Mouse (Mus musculus) neutrophil, adult 5-6 weeks (primary cell): Measurements from ENCODE around the gene D5Ertd579e. TPM values are rescaled to one million over a fixed set of nuclear protein-coding genes. Genes with fewer than 3 reads are reported as not detected.

Experiments
- ATAC-seq: fragments of 151-379, 151-347 bp; 2 replicates; pipeline ENCODE4 v1.8.0; 2017; ENCODE audit warnings: mild to moderate bottlenecking, moderate TSS enrichment; ENCODE audit not compliant: insufficient number of reproducible peaks, poor library complexity, low FRiP score, severe bottlenecking; ENCODE audit errors: extremely low read depth
- total RNA-seq: library from RNA; stranded (forward); fragments of 200-1000 nt; gene quantifications from 2 replicates; pipeline ENCODE4 v1.2.3, GENCODE M21; 2017

The D5Ertd579e gene
- total RNA-seq = 40.3 and 40.4 TPM in 2 replicates

DNA sequence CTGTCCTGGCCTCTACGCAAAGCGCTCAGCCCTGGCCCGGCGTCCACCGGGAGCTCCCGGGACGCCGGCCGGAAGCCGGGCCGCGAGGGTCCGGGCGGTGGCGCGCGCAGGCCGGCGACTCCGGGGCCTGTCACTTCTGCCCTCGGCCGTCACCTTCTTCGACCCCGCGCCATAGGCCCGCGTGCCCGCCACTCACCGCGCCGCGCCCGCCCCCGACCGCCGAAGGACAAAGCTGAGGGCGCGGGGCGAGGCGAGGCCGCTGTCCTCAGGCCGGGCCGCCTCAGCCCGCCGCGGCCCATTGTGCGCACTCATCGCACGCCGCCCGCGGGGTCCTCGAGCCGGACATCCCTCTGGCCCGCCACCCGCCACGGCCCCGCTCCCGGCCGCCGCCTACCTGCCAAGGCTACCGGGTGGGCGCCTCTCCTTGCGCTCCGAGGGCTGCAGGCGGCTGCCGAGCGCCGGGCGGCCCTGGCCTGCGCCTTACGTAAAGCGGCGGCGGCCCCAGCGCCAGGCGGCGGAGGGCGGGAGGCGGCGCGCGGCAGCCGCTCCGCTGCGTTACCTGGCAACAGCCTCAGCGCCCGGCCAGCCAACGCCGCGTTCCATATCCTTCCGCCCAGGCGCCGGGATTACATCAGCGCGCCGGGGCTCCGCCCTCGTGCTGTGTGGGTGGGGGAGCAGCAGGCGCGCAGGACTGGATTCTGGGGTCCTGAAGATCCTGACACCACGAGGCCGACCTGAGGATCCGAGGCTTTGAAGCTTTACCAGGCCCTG lies at the start of gene D5Ertd579e:
Gene D5Ertd579e (minus strand): TSS at position 564 of the 771 bp plus-strand sequence.
- ATAC-seq = peak; percentile 85

DNA sequence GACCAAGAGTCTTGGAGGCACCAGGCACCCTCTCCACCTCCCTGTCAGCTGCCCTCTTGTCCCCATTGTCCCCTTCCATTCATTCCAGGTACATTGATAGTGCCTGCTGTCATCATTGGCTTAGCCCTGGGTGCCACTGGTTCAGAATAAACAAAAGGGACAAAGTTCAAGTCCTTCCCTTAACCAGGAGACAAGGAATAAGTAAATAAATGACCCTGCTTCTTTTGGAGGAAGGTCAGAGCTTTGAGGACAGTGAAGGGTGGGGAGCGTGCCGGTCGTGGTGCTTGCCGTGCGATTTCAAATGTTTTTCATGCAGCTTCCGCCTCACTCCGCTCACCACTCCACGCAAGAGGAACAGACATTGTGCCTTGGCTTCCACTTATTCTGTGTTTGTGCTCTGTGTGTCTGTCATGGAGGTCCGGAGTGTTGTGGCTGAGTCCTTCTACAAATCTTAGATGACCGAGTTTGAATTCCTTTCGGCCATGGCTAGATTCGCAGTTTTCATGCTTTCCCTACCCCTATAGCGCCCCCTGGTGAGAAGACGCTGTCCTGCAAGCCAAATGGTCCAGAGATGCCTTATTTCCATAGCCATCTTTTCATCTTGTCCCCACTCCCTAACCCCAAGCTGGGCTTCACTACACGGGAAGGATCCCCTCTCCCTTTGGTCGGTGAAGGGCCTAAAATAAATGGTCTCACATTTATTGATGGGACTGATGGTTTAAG lies 46.5 kb upstream of the D5Ertd579e start:
- peak; percentile 64; the same call in 1 of the 2 replicates for ATAC-seq

DNA sequence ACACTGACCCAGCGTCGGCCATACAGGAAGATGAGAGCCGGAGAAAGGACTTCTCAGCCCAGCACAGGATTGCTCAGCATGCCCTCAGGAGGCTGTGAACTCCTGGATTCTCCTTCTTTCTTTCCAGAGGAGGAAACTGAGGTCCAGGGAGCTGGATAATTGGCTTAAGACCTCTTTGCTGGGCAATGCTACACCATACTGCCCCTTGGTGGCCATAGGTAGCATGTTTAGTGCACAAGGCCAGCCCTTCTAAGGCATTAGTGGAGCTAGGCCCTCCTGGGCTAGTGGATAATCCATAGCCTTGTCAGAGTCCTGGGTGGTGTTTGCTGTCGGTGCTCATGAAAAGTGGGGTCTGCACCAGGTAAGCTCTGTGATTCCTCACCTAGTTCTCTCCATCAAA lies 44.0 kb upstream of the D5Ertd579e start:
- no peak for ATAC-seq

DNA sequence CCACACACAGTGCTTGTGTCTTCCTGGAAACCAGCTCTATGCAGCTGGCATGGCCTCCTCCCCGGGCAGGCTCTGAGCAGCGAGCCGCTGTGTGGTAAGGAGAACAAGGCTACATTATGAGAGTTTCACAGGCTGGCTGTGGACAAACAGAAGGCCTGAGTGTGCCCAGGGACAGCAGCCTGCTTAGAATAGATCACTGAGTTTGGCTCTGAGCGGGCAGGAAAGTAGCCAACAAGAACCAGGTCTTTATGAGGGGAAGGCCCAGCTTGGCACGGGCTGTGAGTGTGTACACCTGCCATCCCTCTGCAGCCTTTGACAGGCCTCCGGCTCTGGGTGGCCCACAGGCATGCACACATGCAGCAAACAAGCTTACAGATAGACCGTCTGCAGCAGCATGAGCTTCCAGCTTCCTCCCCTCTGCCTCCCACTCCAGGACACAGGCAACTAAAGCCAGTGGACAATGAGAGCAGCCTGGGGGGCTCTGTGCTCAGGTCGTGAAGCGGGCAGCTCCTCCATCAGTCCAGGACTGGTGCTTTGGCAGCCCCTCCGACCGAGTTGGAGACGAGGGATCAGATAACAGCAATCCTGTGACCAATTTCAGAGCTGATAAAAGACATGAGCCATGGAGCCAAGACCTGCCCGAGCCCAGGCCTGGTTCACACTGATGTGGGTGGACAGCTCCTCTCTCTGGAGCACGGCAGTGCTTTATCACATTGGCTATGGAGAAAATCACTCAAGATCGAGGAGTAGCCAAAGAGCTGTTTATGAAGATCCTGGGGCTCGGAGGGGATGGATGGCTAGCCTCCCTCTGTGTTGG lies 43.2 kb upstream of the D5Ertd579e start:
- ATAC-seq = no peak

DNA sequence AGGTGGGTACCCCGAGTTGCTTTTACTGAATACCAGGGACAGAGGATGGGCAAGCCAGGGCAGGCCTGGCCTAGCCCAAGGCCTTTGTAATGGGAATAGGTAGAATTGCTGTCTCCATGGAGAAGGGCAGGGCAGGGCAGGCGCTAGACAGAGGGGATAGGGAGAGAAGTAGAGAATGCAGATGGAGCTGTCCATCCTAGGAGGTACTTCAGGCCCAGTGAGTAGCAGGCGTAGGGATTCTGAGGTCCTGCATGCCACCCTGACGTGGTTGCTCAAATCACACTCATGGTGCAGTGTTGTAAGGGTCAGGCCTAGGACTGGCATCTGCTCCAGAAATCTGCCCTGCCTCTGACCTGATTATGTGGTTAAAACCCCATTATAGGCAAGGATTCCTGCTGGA lies 41.9 kb upstream of the D5Ertd579e start:
- no peak for ATAC-seq

DNA sequence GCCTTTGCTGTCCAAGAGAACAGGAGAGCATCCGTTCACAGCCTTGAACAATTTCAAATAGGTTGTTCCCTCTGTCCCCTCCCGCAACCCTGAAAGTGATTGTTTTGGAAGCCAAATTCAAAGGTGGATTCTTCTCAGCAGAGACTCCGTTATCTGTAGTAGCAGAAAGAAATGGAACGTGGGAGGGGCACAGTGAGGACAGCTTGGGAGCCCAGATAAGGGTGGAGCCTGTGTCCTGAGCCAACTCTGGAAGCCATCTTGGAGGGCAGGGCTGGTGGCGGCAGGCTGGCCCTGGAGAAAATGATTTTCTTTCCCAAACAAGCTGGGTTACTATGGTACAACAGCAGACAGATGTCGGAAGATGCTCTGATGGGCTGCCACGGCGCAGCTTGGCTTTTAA lies 40.2 kb upstream of the D5Ertd579e start:
- ATAC-seq = no peak

DNA sequence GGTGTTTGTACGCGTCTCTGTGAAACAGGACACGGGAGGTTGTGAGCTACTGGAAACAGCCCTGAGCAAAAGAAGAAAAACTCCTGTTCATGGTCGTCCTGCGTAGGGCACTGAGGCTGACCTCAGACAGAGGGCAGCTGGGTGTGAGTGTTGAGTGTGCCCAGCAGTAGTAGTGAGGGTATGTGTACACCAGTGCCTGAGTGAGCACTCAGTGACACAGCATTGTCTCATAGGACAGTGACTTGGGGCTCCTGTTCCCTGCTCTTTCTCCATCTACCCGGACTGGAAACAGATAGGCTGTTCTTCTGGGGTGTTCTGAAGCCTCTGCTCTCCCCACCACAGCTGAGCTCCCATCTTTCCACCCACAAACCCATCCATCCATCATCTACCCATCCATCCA lies 39.3 kb upstream of the D5Ertd579e start:
- no peak for ATAC-seq

DNA sequence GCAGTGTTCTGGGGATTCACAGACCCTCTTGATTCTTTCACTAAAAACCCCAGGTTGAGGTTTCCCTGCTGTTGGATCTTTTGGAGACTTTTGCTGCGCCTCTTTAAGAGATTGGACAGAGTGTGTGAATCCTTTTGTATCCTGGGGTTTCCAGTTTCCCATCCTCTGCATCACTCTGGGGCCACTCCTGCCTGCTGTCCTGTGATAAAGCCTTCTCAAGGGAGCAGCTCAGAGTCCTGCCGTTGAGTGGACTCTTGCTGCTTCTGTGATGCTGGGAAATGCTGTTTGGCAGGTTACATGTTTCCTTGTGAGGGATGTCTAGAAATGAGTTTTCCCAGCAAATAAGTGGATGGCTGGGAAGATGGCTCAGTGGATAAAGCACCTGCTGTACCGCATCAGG lies 37.6 kb upstream of the D5Ertd579e start:
- ATAC-seq = no peak

DNA sequence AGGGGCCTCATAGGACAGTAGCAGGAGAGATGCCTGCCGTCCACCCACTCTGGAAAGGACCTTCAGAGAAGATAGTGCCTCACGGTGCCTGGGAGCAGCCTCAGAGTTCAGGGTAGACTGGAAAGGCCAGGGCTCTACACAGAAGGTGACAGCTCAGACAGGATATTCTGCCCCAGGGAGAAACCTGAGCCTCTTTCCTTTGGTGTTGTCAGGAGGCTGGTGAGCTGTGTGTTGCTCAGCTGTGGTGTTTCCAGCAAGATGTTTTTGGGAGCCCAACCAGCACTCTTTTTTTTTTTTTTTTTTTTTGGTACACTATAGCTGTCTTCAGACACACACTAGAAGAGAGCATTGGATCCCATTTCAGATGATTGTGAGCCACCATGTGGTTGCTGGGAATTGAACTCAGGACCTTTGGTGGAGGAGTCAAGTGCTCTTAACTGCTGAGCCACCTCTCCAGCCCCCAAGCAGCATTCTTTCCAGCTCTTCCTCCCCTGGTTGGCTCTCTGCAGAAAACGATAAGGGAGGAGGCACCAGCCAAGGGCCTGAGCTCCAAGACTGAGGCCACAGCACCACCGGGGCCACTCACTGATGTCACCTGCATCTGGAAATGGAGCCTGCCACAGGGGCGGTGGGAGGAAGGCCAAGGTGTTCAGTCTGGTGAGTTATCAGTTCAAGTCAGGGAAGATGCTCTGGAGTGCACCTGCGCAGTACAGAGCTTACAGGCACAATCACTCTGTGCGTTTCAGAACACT lies 36.3 kb upstream of the D5Ertd579e start:
- no peak for ATAC-seq

DNA sequence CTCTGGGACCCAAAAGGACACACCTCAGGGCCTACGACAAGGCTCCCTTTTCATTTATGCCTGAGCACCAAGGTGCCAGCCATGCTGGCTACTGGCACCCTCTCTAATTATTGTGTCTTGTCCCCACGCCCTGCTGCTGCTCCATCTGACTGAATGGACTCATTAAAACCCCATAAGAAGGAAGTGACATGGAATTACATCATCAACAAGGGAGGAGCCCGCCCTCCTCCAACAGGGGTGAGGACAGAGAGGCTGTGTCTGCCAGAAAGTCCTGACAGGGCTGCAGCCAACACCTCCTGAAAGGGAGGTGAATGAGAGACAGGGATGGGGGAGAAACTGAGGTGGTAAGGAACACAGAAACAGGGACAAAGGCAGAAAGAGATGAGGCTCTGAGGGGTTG lies 34.9 kb upstream of the D5Ertd579e start:
- no peak for ATAC-seq

DNA sequence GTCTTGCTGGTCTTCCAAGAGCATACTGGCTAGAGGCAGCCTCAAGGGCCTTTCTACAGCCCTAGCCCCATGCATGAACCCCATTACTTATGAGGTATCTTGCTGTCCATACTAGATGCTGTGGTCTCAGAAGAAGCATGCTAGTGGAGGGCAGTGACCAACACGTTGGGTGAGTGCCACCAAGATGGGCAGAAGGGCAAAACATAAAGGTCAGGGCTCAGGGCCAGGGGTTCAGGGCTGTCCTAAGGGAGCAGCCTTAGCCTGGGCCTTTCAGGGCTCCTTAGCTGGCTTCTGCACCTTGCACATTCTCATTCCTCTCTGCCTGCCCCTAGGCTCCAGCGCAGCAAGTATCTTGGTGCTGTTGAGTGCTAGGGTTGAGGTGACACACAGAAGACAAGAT lies 34.1 kb upstream of the D5Ertd579e start:
- no peak for ATAC-seq

DNA sequence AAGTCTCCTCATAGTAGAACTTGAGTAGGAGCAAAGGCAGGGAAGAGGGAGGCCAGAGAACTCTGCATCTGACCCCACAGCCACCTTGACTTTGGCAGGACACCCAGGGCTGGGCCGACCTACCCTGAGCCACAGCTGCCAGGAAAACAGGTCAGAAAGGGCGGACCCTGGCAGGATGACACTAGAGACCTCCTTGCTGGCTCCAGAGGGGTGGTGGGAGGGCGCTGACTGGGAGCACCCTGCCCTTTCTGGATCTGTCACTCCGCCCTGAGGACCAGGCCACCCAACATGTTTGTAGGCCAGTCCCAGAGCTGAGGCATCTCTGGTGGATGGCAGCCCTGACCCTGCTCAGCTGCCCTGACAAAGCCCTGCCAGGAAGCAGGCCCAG lies 33.3 kb upstream of the D5Ertd579e start:
- ATAC-seq = no peak

DNA sequence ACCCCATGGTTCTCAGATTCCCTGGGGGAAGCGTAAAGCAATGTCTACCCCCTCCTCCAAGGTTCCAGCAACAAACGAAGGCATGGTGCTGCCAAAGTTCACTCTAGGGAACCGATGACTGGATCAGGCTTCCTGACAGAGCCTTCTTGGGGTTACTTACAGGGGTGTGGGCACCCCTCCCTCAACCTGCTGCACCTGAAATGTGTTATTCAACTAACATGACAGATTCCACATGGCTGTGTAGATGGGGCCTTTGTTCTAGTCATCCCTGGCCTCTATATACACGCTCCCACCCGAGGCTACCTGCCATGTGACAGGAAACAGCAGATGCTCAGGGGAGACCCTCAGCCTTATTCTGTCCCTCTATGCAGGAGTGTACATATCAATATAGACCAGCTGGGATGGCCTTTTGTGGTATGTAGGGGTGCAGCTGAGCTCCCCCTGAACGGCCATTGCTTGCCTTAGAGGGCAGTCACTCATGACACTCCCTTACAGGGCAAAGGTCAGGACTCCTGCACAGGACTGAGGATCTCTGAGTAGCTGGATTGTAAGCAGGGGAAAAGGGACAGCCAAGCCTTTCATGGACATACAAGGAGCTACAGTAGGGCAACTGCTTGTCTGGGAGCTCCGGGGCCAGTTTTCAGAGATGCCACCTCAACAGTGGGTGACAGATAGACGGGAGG lies 32.7 kb upstream of the D5Ertd579e start:
- no peak for ATAC-seq

DNA sequence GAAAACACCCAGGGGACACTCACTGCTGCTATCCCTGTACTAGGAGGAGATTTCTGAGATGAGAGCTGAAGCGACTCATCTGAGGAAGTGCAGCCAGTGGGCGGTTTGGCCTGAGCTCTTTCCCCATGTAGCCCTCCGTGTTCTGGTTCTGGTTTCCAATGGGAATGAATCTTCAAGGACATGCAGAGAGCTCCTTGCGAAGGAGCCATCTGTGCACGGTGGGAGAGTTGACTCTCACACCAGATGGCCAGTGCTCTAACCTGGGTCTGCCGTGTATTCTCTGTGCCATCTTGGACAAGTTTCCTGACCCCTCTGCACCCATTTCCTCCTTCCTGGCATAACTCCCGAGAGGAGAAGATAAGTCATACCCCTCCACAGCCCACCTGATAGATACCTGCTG lies 32.0 kb upstream of the D5Ertd579e start:
- no peak for ATAC-seq

DNA sequence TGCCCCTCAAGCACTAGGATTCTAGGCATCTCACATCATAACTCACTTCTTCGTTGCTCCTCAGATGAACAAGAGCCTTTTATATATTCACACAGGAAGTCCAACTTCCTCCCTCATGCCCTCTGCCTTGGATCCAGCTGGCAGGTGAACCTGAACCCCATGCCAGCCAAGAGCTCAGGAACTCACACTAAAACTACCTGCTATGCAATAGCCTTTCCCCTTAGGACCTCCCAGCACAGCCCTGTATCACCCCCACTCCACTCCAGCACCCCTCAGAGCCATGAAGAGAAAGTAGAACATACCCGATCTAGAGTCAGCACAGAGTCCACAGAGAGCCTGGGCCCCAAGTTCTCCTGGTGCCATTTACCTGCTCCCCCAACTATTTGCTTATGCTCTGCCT lies 31.3 kb upstream of the D5Ertd579e start:
- no peak for ATAC-seq

DNA sequence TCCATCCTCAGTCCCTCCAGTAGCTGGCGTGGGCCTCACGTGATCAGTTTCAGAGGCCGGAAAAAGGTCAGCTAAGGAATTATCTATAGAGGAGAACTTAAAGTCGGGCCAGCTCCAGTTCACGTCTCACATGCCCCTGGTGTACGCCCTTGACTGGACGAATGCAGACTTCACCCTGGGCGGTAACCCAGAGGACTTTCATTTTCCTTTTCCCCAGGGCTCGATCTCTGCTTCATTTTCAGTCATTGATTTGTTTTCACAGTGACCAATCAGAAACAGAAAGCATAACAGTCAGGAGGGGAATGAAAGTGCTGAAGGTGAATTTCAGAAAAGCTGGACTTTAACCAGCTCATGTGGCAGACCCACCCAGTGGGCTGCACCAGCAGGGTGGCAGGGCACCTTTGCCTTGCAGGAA lies 30.6 kb upstream of the D5Ertd579e start:
- ATAC-seq = peak; percentile 59; the same call in 1 of the 2 replicates

DNA sequence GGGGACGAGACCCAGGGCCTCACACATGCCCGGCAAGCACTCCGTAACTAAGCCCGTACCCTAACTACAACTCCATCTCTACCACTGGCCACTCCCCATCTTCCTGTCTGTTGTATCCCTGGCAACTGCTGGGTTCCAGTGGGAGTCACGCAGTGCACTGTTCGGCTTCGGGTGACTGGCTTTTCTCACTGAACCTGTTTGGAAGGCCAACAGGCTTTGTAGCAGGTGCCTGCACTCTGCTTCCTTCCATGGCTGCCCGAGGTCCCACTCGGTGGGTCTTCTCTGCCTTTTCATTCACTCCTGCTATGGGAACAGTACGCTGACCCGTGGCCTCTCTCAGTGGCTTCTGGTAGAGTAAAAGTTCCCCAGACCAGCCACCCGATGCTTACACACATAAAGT lies 30.0 kb upstream of the D5Ertd579e start:
- no peak for ATAC-seq

DNA sequence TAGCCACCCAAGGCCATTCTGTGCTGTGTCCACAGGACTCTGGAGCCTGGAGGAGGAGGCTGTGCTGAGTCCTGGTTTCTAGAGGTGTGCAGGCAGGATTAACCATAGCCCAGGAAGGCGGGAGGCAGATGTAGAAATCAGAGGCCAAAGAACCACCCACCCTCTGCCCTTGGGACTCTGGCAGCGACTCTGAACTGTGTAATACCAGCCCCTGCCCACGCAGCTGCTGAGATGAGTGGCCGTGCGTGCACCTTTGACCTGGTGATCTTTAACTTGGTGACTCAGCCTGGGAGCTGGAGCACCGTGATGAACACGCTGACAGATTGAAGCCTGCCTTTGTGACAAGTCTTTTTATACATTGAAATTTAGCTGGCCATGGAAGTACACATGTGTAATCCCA lies 28.4 kb upstream of the D5Ertd579e start:
- no peak for ATAC-seq
